Mouse (Mus musculus): ENCODE results near the gene Tacc2.

GRCm38 (mm10) chr7:130695669-130696338 lies 118.6 kb downstream of the Tacc2 start:
- no peak for TF ChIP-seq CTCF (IDR thresholded peaks at IDR 0.05; ENCODE audit: insufficient read depth, low read depth, low read length)
- no peak for TF ChIP-seq POLR2A (IDR thresholded peaks at IDR 0.05; ENCODE audit: insufficient read depth, low read depth, low read length)
